Mouse (Mus musculus): ENCODE data around the gene Lpcat2b. TPM values are rescaled to one million over a fixed set of nuclear protein-coding genes. Genes with fewer than 3 reads are reported as not detected.
"Not testable (repeated sequence)": the region's sequence is repeated elsewhere in the genome, so short reads cannot be mapped to it uniquely, and the experiment has no call there.

Gene Lpcat2b
- not detected in 2 replicates for polyA plus RNA-seq (2014; fragmentation: Nextera tagmentation; extraction: Ambion mirVana)

GRCm38 (mm10) chr5:107431249-107431648 lies at the start of gene Lpcat2b:
TSS of gene Lpcat2b (plus strand) at chr5:107431549.
- 81% methylated on average over 3 of the region's 3 CpGs for WGBS
- Histone ChIP-seq H3K4me3 (ENCODE audit: low read depth, low read length) (no peak within 1 kb of the TSS), H3K9ac (ENCODE audit: low read length) (no peak within 1 kb of the TSS), H3K27me3 (ENCODE audit: control insufficient read depth, insufficient read depth, low read length) (no peaks in the 10 kb centered on the region), H3K9me3 (ENCODE audit: control insufficient read depth, low read length) (no peaks in the 10 kb centered on the region), H3K27ac (ENCODE audit: low read depth, low read length) (no peak within 1 kb of the TSS), H3K4me1 (ENCODE audit: control insufficient read depth, insufficient read depth, low read length) (no peaks in the 10 kb centered on the region), H3K36me3 (ENCODE audit: control insufficient read depth, insufficient read depth, low read length) (no peaks in the 10 kb centered on the region), H3K4me2 (ENCODE audit: low read depth) (no peak within 1 kb of the TSS)
- ATAC-seq (ENCODE audit: insufficient read depth, low FRiP score, low TSS enrichment), result no peak
- no peak for DNase-seq (ENCODE audit: low spot score)

- not testable (repeated sequence) for H3K4me1 ChIP-seq (ENCODE audit: control insufficient read depth, insufficient read depth, low read length); ATAC-seq (ENCODE audit: insufficient read depth, low FRiP score, low TSS enrichment); H3K4me3 ChIP-seq (ENCODE audit: low read depth, low read length); H3K27me3 ChIP-seq (ENCODE audit: control insufficient read depth, insufficient read depth, low read length); H3K9me3 ChIP-seq (ENCODE audit: control insufficient read depth, low read length); H3K27ac ChIP-seq (ENCODE audit: low read depth, low read length); DNase-seq (ENCODE audit: low spot score); H3K36me3 ChIP-seq (ENCODE audit: control insufficient read depth, insufficient read depth, low read length); H3K4me2 ChIP-seq (ENCODE audit: low read depth); H3K9ac ChIP-seq (ENCODE audit: low read length)
These were observed 44.9 kb upstream of the Lpcat2b start for GRCm38 (mm10) chr5:107386448-107386847.

- Histone ChIP-seq H3K4me2 (ENCODE audit: low read depth) (no peak overlapping the region), H3K4me1 (ENCODE audit: control insufficient read depth, insufficient read depth, low read length) (no peaks in the 10 kb centered on the region), H3K27me3 (ENCODE audit: control insufficient read depth, insufficient read depth, low read length) (no peaks in the 10 kb centered on the region), H3K36me3 (ENCODE audit: control insufficient read depth, insufficient read depth, low read length) (no peaks in the 10 kb centered on the region), H3K9me3 (ENCODE audit: control insufficient read depth, low read length) (no peaks in the 10 kb centered on the region), H3K27ac (ENCODE audit: low read depth, low read length) (no peak overlapping the region), H3K4me3 (ENCODE audit: low read depth, low read length) (no peak overlapping the region), H3K9ac (ENCODE audit: low read length) (no peak overlapping the region)
- ATAC-seq (ENCODE audit: insufficient read depth, low FRiP score, low TSS enrichment) (no peak), DNase-seq (ENCODE audit: low spot score) (no peak)
- WGBS, result 84% methylated on average over 1 of the region's 1 CpGs
These were observed 43.6 kb upstream of the Lpcat2b start for GRCm38 (mm10) chr5:107387788-107388187.

GRCm38 (mm10) chr5:107389373-107389772 lies 42.0 kb upstream of the Lpcat2b start:
- WGBS, result 95% methylated on average over 2 of the region's 2 CpGs
- H3K27ac ChIP-seq (ENCODE audit: low read depth, low read length), result no peak overlapping the region
- H3K9ac ChIP-seq (ENCODE audit: low read length), result no peak overlapping the region
- no peaks in the 10 kb centered on the region for H3K9me3 ChIP-seq (ENCODE audit: control insufficient read depth, low read length)
- H3K4me2 ChIP-seq (ENCODE audit: low read depth), result no peak overlapping the region
- H3K36me3 ChIP-seq (ENCODE audit: control insufficient read depth, insufficient read depth, low read length), result no peaks in the 10 kb centered on the region
- H3K4me1 ChIP-seq (ENCODE audit: control insufficient read depth, insufficient read depth, low read length), result no peaks in the 10 kb centered on the region
- DNase-seq (ENCODE audit: low spot score) (no peak), ATAC-seq (ENCODE audit: insufficient read depth, low FRiP score, low TSS enrichment) (no peak)
- H3K4me3 ChIP-seq (ENCODE audit: low read depth, low read length), result no peak overlapping the region
- H3K27me3 ChIP-seq (ENCODE audit: control insufficient read depth, insufficient read depth, low read length), result no peaks in the 10 kb centered on the region

- no peak overlapping the region for H3K4me3 ChIP-seq (ENCODE audit: low read depth, low read length)
- no peak overlapping the region for H3K9ac ChIP-seq (ENCODE audit: low read length)
- H3K4me1 ChIP-seq (ENCODE audit: control insufficient read depth, insufficient read depth, low read length), result no peaks in the 10 kb centered on the region
- 52% methylated on average over 2 of the region's 2 CpGs for WGBS
- no peaks in the 10 kb centered on the region for H3K27me3 ChIP-seq (ENCODE audit: control insufficient read depth, insufficient read depth, low read length)
- DNase-seq (ENCODE audit: low spot score) (no peak), ATAC-seq (ENCODE audit: insufficient read depth, low FRiP score, low TSS enrichment) (no peak)
- no peaks in the 10 kb centered on the region for H3K9me3 ChIP-seq (ENCODE audit: control insufficient read depth, low read length)
- no peak overlapping the region for H3K27ac ChIP-seq (ENCODE audit: low read depth, low read length)
- H3K36me3 ChIP-seq (ENCODE audit: control insufficient read depth, insufficient read depth, low read length), result no peaks in the 10 kb centered on the region
- H3K4me2 ChIP-seq (ENCODE audit: low read depth), result no peak overlapping the region
These were observed 36.9 kb upstream of the Lpcat2b start for GRCm38 (mm10) chr5:107394437-107394836.

GRCm38 (mm10) chr5:107402436-107402835 lies 28.9 kb upstream of the Lpcat2b start, which contains the start of gene Ephx4:
TSS of gene Ephx4 (plus strand) at chr5:107402736.
- H3K9ac ChIP-seq (ENCODE audit: low read length), result peak within 1 kb of the TSS; percentile 58
- peak within 1 kb of the TSS; percentile 49 for H3K4me3 ChIP-seq (ENCODE audit: low read depth, low read length)
- ATAC-seq (ENCODE audit: insufficient read depth, low FRiP score, low TSS enrichment) (no peak), DNase-seq (ENCODE audit: low spot score) (no peak)
- no peak within 1 kb of the TSS for H3K27ac ChIP-seq (ENCODE audit: low read depth, low read length)
- H3K4me2 ChIP-seq (ENCODE audit: low read depth), result peak within 1 kb of the TSS; percentile 98
- H3K4me1 ChIP-seq (ENCODE audit: control insufficient read depth, insufficient read depth, low read length), result no peaks in the 10 kb centered on the region
- peaks cover 22% of the 10 kb centered on the region for H3K27me3 ChIP-seq (ENCODE audit: control insufficient read depth, insufficient read depth, low read length)
- no peaks in the 10 kb centered on the region for H3K36me3 ChIP-seq (ENCODE audit: control insufficient read depth, insufficient read depth, low read length)
- 24% methylated on average over 5 of the region's 5 CpGs for WGBS
- H3K9me3 ChIP-seq (ENCODE audit: control insufficient read depth, low read length), result no peaks in the 10 kb centered on the region

GRCm38 (mm10) chr5:107403011-107403946 lies 28.1 kb upstream of the Lpcat2b start:
- H3K27me3 ChIP-seq (ENCODE audit: control insufficient read depth, insufficient read depth, low read length), result peaks cover 22% of the 10 kb centered on the region
- ATAC-seq (ENCODE audit: insufficient read depth, low FRiP score, low TSS enrichment), result peak; percentile 88
- peak overlapping the region; percentile 58 for H3K9ac ChIP-seq (ENCODE audit: low read length)
- H3K4me3 ChIP-seq (ENCODE audit: low read depth, low read length), result peak overlapping the region; percentile 49
- peak overlapping the region; percentile 98 for H3K4me2 ChIP-seq (ENCODE audit: low read depth)
- under 1% methylated on average over 69 of the region's 80 CpGs for WGBS
- no peaks in the 10 kb centered on the region for H3K36me3 ChIP-seq (ENCODE audit: control insufficient read depth, insufficient read depth, low read length)
- H3K4me1 ChIP-seq (ENCODE audit: control insufficient read depth, insufficient read depth, low read length), result no peaks in the 10 kb centered on the region
- no peaks in the 10 kb centered on the region for H3K9me3 ChIP-seq (ENCODE audit: control insufficient read depth, low read length)
- peak; percentile 45 for DNase-seq (ENCODE audit: low spot score)
- no peak overlapping the region for H3K27ac ChIP-seq (ENCODE audit: low read depth, low read length)

GRCm38 (mm10) chr5:107403947-107404684 lies 27.2 kb upstream of the Lpcat2b start:
- peak overlapping the region; percentile 58 for H3K9ac ChIP-seq (ENCODE audit: low read length)
- no peak for ATAC-seq (ENCODE audit: insufficient read depth, low FRiP score, low TSS enrichment)
- no peaks in the 10 kb centered on the region for H3K36me3 ChIP-seq (ENCODE audit: control insufficient read depth, insufficient read depth, low read length)
- H3K27me3 ChIP-seq (ENCODE audit: control insufficient read depth, insufficient read depth, low read length), result peaks cover 22% of the 10 kb centered on the region
- no peaks in the 10 kb centered on the region for H3K4me1 ChIP-seq (ENCODE audit: control insufficient read depth, insufficient read depth, low read length)
- H3K4me3 ChIP-seq (ENCODE audit: low read depth, low read length), result peak overlapping the region; percentile 49
- WGBS, result 31% methylated on average over 12 of the region's 12 CpGs
- peak overlapping the region; percentile 98 for H3K4me2 ChIP-seq (ENCODE audit: low read depth)
- no peak overlapping the region for H3K27ac ChIP-seq (ENCODE audit: low read depth, low read length)
- no peaks in the 10 kb centered on the region for H3K9me3 ChIP-seq (ENCODE audit: control insufficient read depth, low read length)
- no peak for DNase-seq (ENCODE audit: low spot score)
